Mouse (Mus musculus) stomach, embryonic 15.5 days (tissue): ENCODE data around the gene Fam71a. TPM values are rescaled to one million over a fixed set of nuclear protein-coding genes. Genes with fewer than 3 reads are reported as not detected.
"Not testable (repeated sequence)": the region's sequence is repeated elsewhere in the genome, so short reads cannot be mapped to it uniquely, and the experiment has no call there.

ENCODE experiments used
- ATAC-seq: fragments of 200-750 bp; cut with Nextera tagmentation; 2 replicates; pipeline ENCODE4 v1.8.0; 2017; ENCODE audit warnings: low read depth, moderate number of reproducible peaks, moderate TSS enrichment; ENCODE audit not compliant: insufficient read depth, low FRiP score
- H3K27ac ChIP-seq: fragments of 300-500 bp; sonication (generic); 2 replicates; pipeline ENCODE4 v1.5.1; 2015; ENCODE audit warnings: mild to moderate bottlenecking, inconsistent platforms
- H3K27me3 ChIP-seq: fragments of 300-500 bp; sonication (generic); replicated peaks from 2 replicates; pipeline ENCODE4 v1.6.1; 2015; ENCODE audit warnings: inconsistent platforms
- H3K36me3 ChIP-seq: fragments of 300-500 bp; sonication (generic); 2 replicates; pipeline ENCODE4 v1.6.1; 2015; ENCODE audit warnings: inconsistent platforms
- H3K4me1 ChIP-seq: fragments of 300-500 bp; sonication (generic); 2 replicates; pipeline ENCODE4 v1.6.1; 2015; ENCODE audit warnings: inconsistent platforms
- H3K4me2 ChIP-seq: fragments of 300-500 bp; sonication (generic); 2 replicates; pipeline ENCODE4 v1.6.1; 2015; ENCODE audit warnings: mild to moderate bottlenecking, inconsistent platforms
- H3K4me3 ChIP-seq: fragments of 300-500 bp; sonication (generic); replicated peaks from 2 replicates; pipeline ENCODE4 v1.5.1; 2015; ENCODE audit warnings: inconsistent platforms
- H3K9ac ChIP-seq: fragments of 300-500 bp; sonication (generic); 2 replicates; pipeline ENCODE4 v1.6.1; 2015; ENCODE audit warnings: inconsistent platforms
- H3K9me3 ChIP-seq: fragments of 300-500 bp; sonication (generic); 2 replicates; pipeline ENCODE4 v1.6.1; 2016; ENCODE audit warnings: inconsistent platforms
- WGBS: fragments of 180-500 bp; shearing (Covaris S2); methylation state at CpG from one replicate; pipeline ENCODE4 v1.1.7; 2015; 5-methylcytosine and 5-hydroxymethylcytosine counted together
- polyA plus RNA-seq: library from polyadenylated mRNA; unstranded; fragments of >200 nt; fragmentation: Nextera tagmentation; extraction: Ambion mirVana; gene quantifications from 2 replicates; pipeline ENCODE4 v1.2.1, GENCODE M21; 2015

The Fam71a gene
- polyA plus RNA-seq, 1 experiment from 2014 or later, result not detected

DNA sequence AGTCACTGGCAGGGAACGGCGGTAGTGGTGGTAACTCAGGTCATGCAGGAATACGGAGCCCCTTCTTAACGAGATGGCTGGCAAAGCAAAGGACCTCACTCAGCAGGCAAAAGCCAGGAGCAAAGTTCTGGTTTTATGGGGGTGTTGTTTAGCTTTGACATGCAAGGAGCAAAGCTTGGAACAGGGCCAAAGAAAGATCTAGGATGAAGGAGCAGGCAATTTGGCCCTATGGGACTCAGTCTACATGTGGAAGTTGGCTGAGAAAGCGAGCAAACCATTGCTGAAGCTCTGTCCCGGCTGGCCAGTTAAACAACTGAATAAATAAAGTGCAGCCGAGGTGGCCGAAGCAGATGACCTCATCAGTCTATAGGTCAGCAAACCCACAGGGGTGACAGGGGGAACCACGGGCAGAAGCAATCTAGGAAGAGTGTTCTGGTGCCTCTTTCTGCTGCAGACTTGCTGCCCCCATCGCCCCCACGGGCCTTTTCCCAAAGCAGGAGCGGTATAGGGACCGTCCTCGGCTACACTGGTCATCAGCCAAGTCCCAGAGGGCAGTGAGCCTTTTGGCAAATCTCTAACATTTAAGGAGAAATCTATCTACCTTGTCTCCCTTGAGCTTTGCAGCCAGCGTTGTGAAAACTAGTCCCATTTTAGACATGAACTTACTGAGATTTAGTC lies 14.0 kb upstream of the Fam71a start:
- no peaks in the 10 kb centered on the region for H3K36me3 ChIP-seq
- no peak for ATAC-seq
- H3K27ac ChIP-seq, result no peak overlapping the region
- 41% methylated on average over 15 of the region's 15 CpGs for WGBS
- H3K4me3 ChIP-seq, result no peak overlapping the region
- peaks cover 14% of the 10 kb centered on the region; the same call in 1 of the 2 replicates for H3K4me1 ChIP-seq
- H3K9ac ChIP-seq, result no peak overlapping the region
- no peak overlapping the region for H3K4me2 ChIP-seq
- H3K9me3 ChIP-seq, result no peaks in the 10 kb centered on the region
- H3K27me3 ChIP-seq, result peaks cover 4% of the 10 kb centered on the region

DNA sequence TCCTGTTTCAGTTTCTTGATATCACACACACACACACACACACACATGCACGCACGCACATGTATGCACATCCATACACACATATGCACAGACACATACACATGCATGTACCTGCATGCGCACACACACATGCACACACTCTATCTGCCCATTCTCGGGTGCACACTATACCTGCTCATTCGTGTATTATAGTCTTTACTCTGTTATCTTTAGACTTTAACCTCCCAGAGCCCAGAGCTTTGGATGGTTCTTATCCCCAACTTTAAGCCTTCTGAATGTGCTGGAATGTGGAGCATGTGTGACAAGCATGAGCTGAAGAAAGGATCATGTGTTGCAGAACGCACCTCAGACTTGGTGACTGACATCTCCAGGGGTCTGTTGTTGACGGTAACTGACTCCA lies 12.3 kb upstream of the Fam71a start:
- H3K4me1 ChIP-seq, result peaks cover 12% of the 10 kb centered on the region; the same call in 1 of the 2 replicates
- H3K27me3 ChIP-seq, result peaks cover 4% of the 10 kb centered on the region; the same call in 1 of the 2 replicates
- 65% methylated on average over 7 of the region's 7 CpGs for WGBS
- no peak overlapping the region for H3K4me3 ChIP-seq
- H3K4me2 ChIP-seq, result no peak overlapping the region
- H3K27ac ChIP-seq, result no peak overlapping the region
- no peaks in the 10 kb centered on the region for H3K36me3 ChIP-seq
- no peaks in the 10 kb centered on the region for H3K9me3 ChIP-seq
- no peak overlapping the region for H3K9ac ChIP-seq
- ATAC-seq, result no peak

DNA sequence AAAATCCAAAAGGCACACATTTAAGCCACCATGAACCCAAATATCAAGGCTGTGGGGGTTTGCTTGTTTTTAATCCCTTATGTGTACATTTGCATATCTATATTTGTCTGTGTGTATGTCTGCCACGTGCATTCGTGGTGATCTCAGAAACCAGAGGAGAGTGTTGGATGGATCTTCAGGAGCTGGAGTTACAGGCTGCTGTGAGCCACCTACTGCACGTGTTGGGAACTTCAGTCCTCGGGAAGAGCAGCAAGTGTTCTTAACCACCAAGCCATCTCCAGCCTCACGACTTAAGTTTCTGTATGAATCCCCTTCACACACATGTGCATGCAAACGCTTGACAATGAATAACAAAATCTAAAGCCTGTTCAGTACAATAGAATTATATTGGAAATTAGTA lies 7.9 kb upstream of the Fam71a start:
- Histone ChIP-seq H3K4me1 (no peaks in the 10 kb centered on the region), H3K4me3 (no peak overlapping the region), H3K9ac (no peak overlapping the region), H3K9me3 (no peaks in the 10 kb centered on the region), H3K27me3 (no peaks in the 10 kb centered on the region), H3K36me3 (no peaks in the 10 kb centered on the region), H3K4me2 (no peak overlapping the region), H3K27ac (no peak overlapping the region)
- 11% methylated on average over 6 of the region's 6 CpGs for WGBS
- no peak for ATAC-seq

DNA sequence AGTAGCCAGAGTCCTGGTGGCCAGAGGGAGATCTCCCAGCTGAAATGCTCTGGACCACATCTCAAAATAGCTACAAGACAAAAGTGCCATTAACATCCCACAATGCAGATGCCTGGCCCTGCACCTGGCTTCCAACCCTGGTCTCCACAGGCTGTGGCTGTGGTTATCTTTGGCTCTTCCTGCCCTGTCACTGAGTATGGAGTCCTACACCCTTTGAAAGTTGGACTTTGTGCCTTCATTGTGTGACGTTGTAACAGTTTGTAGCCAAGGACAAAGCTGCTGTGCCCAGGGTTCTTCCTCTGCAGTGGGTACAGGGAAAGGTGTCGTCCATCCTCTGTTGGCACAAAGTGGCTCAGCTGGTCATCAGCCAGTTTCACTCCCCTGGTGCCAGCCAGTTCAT lies 5.8 kb upstream of the Fam71a start:
- peak; percentile 22; the same call in 1 of the 2 replicates for ATAC-seq

DNA sequence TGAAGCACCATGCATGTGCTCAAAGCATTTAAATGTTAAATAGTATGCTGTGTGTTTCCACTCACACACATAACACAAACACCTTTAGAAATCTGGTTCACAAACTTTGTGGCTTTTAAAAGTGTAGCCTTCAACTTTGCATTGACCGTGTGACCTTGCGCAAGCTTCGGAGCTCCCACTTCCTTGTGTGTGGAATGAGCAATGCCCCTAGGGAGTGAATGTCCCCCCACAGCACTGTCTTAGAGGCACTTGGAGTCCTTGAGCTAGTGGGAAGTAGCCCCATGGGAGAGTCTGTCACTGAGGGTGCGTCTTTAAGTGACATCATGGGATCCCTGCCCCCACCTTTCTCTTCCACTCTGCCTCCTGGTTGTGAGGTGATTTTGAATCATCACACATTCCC lies 1.6 kb upstream of the Fam71a start:
- no peak for ATAC-seq
- H3K4me2 ChIP-seq, result no peak overlapping the region
- H3K36me3 ChIP-seq, result no peaks in the 10 kb centered on the region
- H3K27ac ChIP-seq, result no peak overlapping the region
- H3K4me3 ChIP-seq, result no peak overlapping the region
- no peaks in the 10 kb centered on the region for H3K9me3 ChIP-seq
- H3K4me1 ChIP-seq, result no peaks in the 10 kb centered on the region
- 60% methylated on average over 4 of the region's 4 CpGs for WGBS
- no peaks in the 10 kb centered on the region for H3K27me3 ChIP-seq
- no peak overlapping the region for H3K9ac ChIP-seq

More for the DNA sequence above, 5.8 kb upstream of the Fam71a start:
- Histone ChIP-seq H3K9me3 (no peaks in the 10 kb centered on the region), H3K27me3 (no peaks in the 10 kb centered on the region), H3K27ac (no peak overlapping the region), H3K9ac (no peak overlapping the region), H3K4me2 (no peak overlapping the region), H3K4me1 (no peaks in the 10 kb centered on the region), H3K4me3 (no peak overlapping the region), H3K36me3 (no peaks in the 10 kb centered on the region)
- 77% methylated on average over 2 of the region's 2 CpGs for WGBS

DNA sequence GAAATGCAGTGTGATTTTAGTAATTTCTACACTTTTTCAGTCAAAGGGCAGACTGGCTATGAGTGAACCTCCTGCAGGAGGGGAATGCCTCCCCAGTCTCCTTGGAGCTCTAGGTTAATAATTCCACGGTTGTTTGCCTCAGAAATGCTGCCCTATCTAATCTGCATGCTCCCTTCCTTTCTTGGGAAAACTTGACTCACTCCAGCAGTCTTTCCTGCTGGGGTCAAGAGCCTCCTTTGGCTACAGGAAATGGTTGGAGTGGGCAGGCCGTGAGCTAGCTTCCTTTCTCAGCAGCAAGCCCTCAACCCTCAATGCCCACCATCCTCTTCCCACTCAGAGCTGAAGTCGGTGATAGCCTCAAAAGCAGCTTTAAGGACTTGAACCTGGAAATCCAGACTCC lies 10.3 kb downstream of the Fam71a start:
- no peak overlapping the region for H3K4me3 ChIP-seq
- no peaks in the 10 kb centered on the region for H3K27me3 ChIP-seq
- no peak for ATAC-seq
- H3K4me2 ChIP-seq, result no peak overlapping the region
- no peaks in the 10 kb centered on the region for H3K36me3 ChIP-seq
- H3K9ac ChIP-seq, result no peak overlapping the region
- H3K9me3 ChIP-seq, result no peaks in the 10 kb centered on the region
- no peaks in the 10 kb centered on the region for H3K4me1 ChIP-seq
- no peak overlapping the region for H3K27ac ChIP-seq
- 36% methylated on average over 3 of the region's 3 CpGs for WGBS

DNA sequence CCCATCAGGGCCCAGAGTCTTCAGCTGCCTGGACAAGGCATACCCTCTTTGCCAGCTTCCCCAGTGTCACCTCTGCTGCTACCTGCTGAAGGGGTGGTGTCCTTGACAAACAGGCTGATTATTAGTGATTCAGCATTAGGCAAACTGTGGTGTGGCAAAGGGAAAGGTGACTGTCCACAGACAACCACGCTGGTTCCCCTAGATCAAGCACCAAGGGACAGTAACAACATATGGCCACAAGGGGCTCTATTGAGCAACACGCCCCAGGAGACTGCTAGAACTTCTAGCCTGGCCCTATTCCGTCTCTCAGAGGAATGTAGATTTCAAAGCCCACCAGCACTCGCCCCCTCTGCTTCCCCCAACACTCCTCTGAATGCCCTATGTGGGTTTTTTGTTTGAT lies 11.6 kb downstream of the Fam71a start:
- Histone ChIP-seq H3K9ac (no peak overlapping the region), H3K27me3 (no peaks in the 10 kb centered on the region), H3K4me1 (no peaks in the 10 kb centered on the region), H3K36me3 (no peaks in the 10 kb centered on the region), H3K27ac (no peak overlapping the region), H3K4me2 (no peak overlapping the region), H3K4me3 (no peak overlapping the region), H3K9me3 (no peaks in the 10 kb centered on the region)
- ATAC-seq, result no peak
- WGBS, result 13% methylated on average over 4 of the region's 4 CpGs

DNA sequence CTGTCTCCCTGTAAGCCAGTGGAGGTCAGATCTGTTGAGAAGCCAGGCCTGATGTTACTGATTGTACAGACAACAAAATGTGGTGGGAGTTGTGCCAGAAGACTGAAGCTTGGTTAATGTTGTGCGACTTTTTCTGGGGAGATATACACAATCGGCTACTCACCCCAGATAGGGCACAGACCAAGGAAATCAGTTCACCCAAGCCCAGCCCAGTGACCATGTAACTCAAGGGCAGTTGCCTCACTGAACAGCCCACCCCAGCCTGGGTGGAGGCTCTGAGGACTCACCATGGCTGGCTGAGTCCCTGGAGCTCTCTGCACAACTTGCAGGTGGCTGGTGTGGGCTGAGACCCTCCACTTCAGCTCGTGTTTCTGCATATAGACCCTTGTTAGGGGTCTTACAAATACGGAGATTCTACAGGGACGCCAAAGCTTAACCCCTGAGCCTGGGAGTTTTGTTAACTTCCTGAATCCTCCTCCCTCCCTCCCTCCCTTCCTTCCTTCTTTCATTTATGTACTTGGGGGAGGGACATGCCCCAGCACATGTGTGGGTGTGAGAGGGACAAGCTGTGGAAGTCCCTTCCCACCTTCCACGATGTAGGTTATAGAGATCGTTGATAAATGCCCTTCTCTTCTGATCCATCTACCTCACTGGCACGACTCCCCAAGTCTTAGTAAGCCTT lies 13.6 kb downstream of the Fam71a start:
- H3K27me3 ChIP-seq, result no peaks in the 10 kb centered on the region
- no peaks in the 10 kb centered on the region for H3K4me1 ChIP-seq
- no peak overlapping the region for H3K9ac ChIP-seq
- H3K4me3 ChIP-seq, result no peak overlapping the region
- WGBS, result 65% methylated on average over 8 of the region's 8 CpGs
- no peaks in the 10 kb centered on the region for H3K9me3 ChIP-seq
- no peak for ATAC-seq
- H3K4me2 ChIP-seq, result no peak overlapping the region
- no peak overlapping the region for H3K27ac ChIP-seq
- H3K36me3 ChIP-seq, result no peaks in the 10 kb centered on the region

DNA sequence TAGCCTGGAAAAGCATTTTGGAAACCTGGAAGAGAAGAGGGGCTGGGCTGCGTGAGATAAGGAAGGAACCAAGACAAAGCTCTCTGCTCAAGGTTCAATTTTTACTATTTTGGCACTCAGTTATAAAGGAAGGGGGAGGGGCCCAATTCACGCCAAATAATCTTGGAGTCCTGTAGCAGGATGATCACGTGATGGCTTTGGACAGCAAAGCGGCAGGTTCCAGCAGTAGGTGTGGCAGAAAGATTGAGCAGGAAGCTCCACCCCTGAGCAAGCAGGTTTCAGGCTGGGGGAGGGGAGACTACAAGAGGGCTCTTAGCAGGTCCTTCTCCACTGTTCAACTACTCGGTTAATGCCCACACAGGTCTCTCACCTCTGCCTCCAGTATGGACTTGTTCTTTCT lies 15.1 kb downstream of the Fam71a start:
- H3K4me1 ChIP-seq, ATAC-seq, H3K9me3 ChIP-seq, H3K27ac ChIP-seq, H3K27me3 ChIP-seq, H3K36me3 ChIP-seq, H3K9ac ChIP-seq, H3K4me2 ChIP-seq, H3K4me3 ChIP-seq: not testable (repeated sequence)
- 82% methylated on average over 5 of the region's 5 CpGs for WGBS

DNA sequence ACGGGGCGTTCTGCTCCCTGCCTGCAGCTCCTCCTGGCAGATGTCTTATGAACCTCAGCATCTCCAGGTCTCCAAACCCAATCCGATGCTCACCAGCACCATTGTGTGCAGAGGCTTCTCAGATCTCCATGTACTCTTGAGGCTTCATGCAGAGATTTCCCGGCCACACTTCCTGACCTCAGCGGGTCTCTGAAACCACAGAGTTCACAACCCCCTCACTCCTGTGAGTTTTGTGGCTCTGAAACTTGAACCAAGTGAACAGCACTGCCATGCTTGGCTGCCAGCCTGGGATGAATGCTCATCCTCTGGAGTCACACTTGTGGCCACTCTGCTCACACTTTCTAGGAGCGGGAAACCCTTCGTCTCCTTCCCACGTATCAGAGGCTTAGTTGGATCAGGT lies 23.6 kb downstream of the Fam71a start:
- 76% methylated on average over 8 of the region's 8 CpGs for WGBS
- H3K4me3 ChIP-seq, result no peak overlapping the region
- no peaks in the 10 kb centered on the region for H3K9me3 ChIP-seq
- no peaks in the 10 kb centered on the region for H3K36me3 ChIP-seq
- no peaks in the 10 kb centered on the region for H3K4me1 ChIP-seq
- no peak overlapping the region for H3K27ac ChIP-seq
- H3K4me2 ChIP-seq, result no peak overlapping the region
- H3K27me3 ChIP-seq, result no peaks in the 10 kb centered on the region
- no peak for ATAC-seq
- H3K9ac ChIP-seq, result no peak overlapping the region

DNA sequence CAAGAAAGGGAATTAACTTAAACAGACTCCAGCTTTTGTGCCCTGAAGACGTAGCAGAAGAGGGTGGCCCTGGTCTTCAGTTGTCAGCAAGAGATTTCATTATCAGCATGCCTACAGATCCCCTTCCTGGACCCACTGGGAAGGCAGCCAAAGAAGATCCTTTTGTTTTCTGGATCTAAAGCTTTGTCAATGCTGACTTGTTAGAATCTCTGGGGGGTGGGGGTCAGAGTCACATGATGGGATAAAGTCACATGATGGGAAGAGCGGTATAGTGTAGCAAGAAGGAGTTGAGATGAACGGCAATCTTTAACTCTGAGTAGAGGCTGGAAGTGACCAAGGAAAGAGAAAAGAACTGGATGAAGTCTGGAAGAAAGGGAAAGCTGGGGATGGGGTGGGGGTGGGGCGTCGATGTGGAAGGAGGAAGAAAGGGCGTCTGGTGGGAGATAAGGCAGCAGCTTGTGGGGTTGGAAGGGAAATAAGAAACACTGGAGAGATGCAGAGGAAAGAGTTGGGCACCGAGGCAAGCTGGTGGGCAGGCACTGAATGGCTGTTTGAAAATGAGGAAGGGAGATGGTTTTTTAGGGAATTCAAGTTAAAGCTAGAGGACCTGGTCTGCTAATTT lies 25.6 kb downstream of the Fam71a start:
- H3K9ac ChIP-seq, result no peak overlapping the region
- ATAC-seq, result no peak
- WGBS, result 54% methylated on average over 7 of the region's 7 CpGs

DNA sequence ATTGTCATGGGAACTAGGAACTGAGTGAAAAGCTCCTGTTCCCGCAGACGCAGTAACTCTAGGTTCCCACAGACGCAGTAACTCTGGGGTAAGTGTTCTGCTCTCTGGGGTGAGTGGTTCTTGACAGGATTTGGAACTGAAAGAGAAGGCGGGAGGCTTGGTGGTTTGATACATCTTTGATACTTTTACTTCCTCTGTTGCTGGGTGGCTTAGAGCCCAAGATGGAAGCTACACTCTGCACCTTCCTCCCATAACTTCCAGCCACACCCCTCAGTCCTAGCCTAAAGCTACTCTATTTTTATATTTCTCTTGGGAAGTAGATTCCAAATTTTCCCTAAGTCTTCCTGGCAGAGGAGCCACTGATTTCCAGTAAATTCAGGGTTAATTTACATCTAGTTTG lies 26.2 kb downstream of the Fam71a start:
- H3K4me2 ChIP-seq, result no peak overlapping the region
- H3K27me3 ChIP-seq, result no peaks in the 10 kb centered on the region
- H3K9me3 ChIP-seq, result no peaks in the 10 kb centered on the region
- H3K4me3 ChIP-seq, result no peak overlapping the region
- no peaks in the 10 kb centered on the region for H3K36me3 ChIP-seq
- H3K9ac ChIP-seq, result no peak overlapping the region
- 84% methylated on average over 4 of the region's 4 CpGs for WGBS
- ATAC-seq, result no peak
- H3K27ac ChIP-seq, result no peak overlapping the region
- H3K4me1 ChIP-seq, result no peaks in the 10 kb centered on the region

More for the DNA sequence above, 25.6 kb downstream of the Fam71a start:
- no peak overlapping the region for H3K27ac ChIP-seq
- H3K36me3 ChIP-seq, result no peaks in the 10 kb centered on the region
- H3K4me3 ChIP-seq, result no peak overlapping the region
- H3K9me3 ChIP-seq, result no peaks in the 10 kb centered on the region
- H3K4me2 ChIP-seq, result no peak overlapping the region
- H3K4me1 ChIP-seq, result no peaks in the 10 kb centered on the region
- H3K27me3 ChIP-seq, result no peaks in the 10 kb centered on the region
